Mouse (Mus musculus): ENCODE results near the gene Sde2.

GRCm38 (mm10) chr1:180837186-180837585 is 13.7 kb upstream of the Sde2 start:
- no peak for TF ChIP-seq EP300 (optimal IDR thresholded peaks at IDR 0.05)
- no peak for TF ChIP-seq CTCF (IDR thresholded peaks at IDR 0.05; ENCODE audit: low read depth)
